12 mouse cellular contexts compared by ENCODE assay signal in the genomic region with DNA sequence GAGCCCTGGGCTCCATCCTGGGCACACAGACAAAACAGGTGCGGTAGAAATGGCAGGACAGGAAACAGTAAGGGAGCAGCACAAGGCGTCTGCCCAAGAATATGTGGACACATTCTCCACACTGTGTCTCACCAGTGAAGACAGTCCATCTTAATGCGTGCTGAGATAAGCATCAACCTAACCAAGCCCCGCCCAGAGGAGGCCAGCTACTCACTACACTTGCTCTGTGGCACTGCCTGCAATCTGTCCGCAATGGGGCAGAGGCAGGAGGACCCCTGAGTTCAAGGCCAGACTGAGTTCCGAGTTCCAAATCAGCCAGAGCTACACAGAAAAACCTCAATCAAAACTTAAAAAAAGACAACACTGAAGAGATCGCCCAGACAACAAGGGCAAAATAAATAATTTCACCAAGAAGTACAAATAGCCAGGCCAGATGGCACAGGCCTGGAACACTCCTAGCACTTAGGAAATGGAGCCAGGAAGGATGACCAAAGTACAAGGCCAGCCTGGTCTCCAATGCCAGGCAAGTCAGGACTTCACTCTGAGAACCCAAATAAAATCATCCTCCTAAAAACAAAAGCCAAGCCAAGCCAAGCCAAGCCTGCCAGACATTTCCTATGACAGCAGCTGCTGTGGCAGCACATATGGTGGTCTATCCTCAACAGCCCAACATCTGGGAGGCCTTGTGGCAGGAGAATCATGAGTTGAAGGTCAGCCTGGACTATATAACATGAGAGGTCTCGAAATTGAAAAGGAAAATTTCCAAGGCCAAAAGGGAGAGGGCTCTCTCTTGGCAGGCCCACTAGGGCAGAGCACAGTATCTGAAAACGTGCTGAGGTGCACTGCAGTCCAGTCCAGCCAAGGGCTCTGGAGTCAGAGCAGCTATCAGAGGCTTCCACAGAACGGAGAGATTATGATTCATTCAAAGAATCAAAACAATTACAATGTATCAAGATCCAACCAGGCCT. TPM values are rescaled to one million over a fixed set of nuclear protein-coding genes. Genes with fewer than 3 reads are reported as not detected.
DNase-seq lines count a peak whose midpoint lies in the region; ATAC-seq and TF ChIP-seq lines count a peak whose summit lies in the region.
"Had no signal": no experiment of that assay in that cellular context is flagged by ENCODE, and none has a peak within 500 bp of the region (broad histone marks: within the 10 kb centered on the region; RNA-seq: fewer than 3 reads in every experiment).

No protein-coding gene starts in this region.

- no peak overlapping the region for H3K9ac ChIP-seq in kidney, embryonic 16.5 days (replicated peaks; ENCODE audit: low read length)
- no peak overlapping the region for H3K9ac ChIP-seq in midbrain, embryonic 16.5 days (ENCODE audit: low read depth, low read length)
- H3K9ac ChIP-seq: stomach, embryonic 15.5 days had no signal

- H3K4me3 ChIP-seq in kidney, adult 2 months (ENCODE audit: insufficient read depth, low read depth, low read length), result no peak overlapping the region
- no peak overlapping the region for H3K4me3 ChIP-seq in kidney, embryonic 16.5 days (ENCODE audit: low read length)
- no peak overlapping the region for H3K4me3 ChIP-seq in midbrain, embryonic 16.5 days (ENCODE audit: low read depth, low read length)
- H3K4me3 ChIP-seq: myocyte; stomach, embryonic 15.5 days had no signal

- no peaks in the 10 kb centered on the region for H3K9me3 ChIP-seq in kidney, embryonic 16.5 days (ENCODE audit: low read length)
- H3K9me3 ChIP-seq in midbrain, embryonic 16.5 days (replicated peaks; ENCODE audit: control insufficient read depth, low read length, poor library complexity, severe bottlenecking), result no peaks in the 10 kb centered on the region
- H3K9me3 ChIP-seq: stomach, embryonic 15.5 days had no signal

- WGBS in kidney, adult 2 months, result 66% methylated on average over 10 of the region's 10 CpGs
- WGBS in kidney, embryonic 16.5 days, result 79% methylated on average over 10 of the region's 10 CpGs
- 89% methylated on average over 10 of the region's 10 CpGs for WGBS in midbrain, embryonic 16.5 days

- no peak for TF ChIP-seq CTCF in kidney, adult 2 months (conservative IDR thresholded peaks at IDR 0.05; ENCODE audit: insufficient read depth, insufficient read length, low read depth, low read length)

- TF ChIP-seq POLR2A in kidney, adult 2 months (IDR thresholded peaks at IDR 0.05; ENCODE audit: low read depth, low read length), result no peak

- H3K27me3 ChIP-seq in kidney, adult 2 months (replicated peaks; ENCODE audit: control insufficient read depth, insufficient read depth, low read length), result no peaks in the 10 kb centered on the region
- H3K27me3 ChIP-seq in kidney, embryonic 16.5 days (ENCODE audit: insufficient read depth, low read length), result no peaks in the 10 kb centered on the region
- H3K27me3 ChIP-seq in midbrain, embryonic 16.5 days (ENCODE audit: control insufficient read depth, insufficient read depth, low read depth, low read length), result no peaks in the 10 kb centered on the region
- H3K27me3 ChIP-seq: stomach, embryonic 15.5 days had no signal

- H3K4me2 ChIP-seq in kidney, embryonic 16.5 days (replicated peaks; ENCODE audit: low read depth, low read length), result no peak overlapping the region
- no peak overlapping the region for H3K4me2 ChIP-seq in midbrain, embryonic 16.5 days (ENCODE audit: low read length)
- H3K4me2 ChIP-seq: stomach, embryonic 15.5 days had no signal

- peaks cover 30% of the 10 kb centered on the region for H3K4me1 ChIP-seq in kidney, adult 2 months (ENCODE audit: control insufficient read depth, insufficient read depth, low read length)
- H3K4me1 ChIP-seq in kidney, embryonic 16.5 days (ENCODE audit: insufficient read depth, low read length), result peaks cover 14% of the 10 kb centered on the region
- no peaks in the 10 kb centered on the region for H3K4me1 ChIP-seq in midbrain, embryonic 16.5 days (ENCODE audit: control insufficient read depth, insufficient read depth, low read length)

- H3K36me3 ChIP-seq in kidney, adult 2 months (ENCODE audit: control insufficient read depth, insufficient read depth, low read length), result no peaks in the 10 kb centered on the region
- no peaks in the 10 kb centered on the region for H3K36me3 ChIP-seq in kidney, embryonic 16.5 days (ENCODE audit: insufficient read depth, low read length)
- no peaks in the 10 kb centered on the region for H3K36me3 ChIP-seq in midbrain, embryonic 16.5 days (ENCODE audit: control insufficient read depth, insufficient read depth, low read length)
- H3K36me3 ChIP-seq: stomach, embryonic 15.5 days had no signal

- DNase-seq in adrenal gland, adult 2 months, result peak; percentile 72
- DNase-seq in adrenal gland, postnatal 4 days (ENCODE audit: low spot score in 2 of 2), result no peak
- peak; percentile 82 for DNase-seq in kidney, adult 2 months
- DNase-seq in 416B (ENCODE audit: low read depth), result peak; percentile 46
- peak; percentile 52 to 66 for DNase-seq in cerebellum, adult 18-20 months
- DNase-seq in embryo, embryonic 9.5 days (ENCODE audit: extremely low spot score), result no peak
- DNase-seq: lung, adult 2 months had no signal

- no peak for ATAC-seq in kidney, embryonic 16.5 days (ENCODE audit: low FRiP score, low TSS enrichment)
- no peak for ATAC-seq in midbrain, embryonic 16.5 days
- ATAC-seq: hindbrain, embryonic 16.5 days had no signal

- peak overlapping the region; percentile 40; the same call in 1 of the 2 replicates for H3K27ac ChIP-seq in kidney, adult 2 months (ENCODE audit: insufficient read depth, low read depth, low read length)
- H3K27ac ChIP-seq in kidney, embryonic 16.5 days (ENCODE audit: low read length), result no peak overlapping the region
- no peak overlapping the region for H3K27ac ChIP-seq in midbrain, embryonic 16.5 days (ENCODE audit: low read length)
- H3K27ac ChIP-seq: stomach, embryonic 15.5 days had no signal

RNA-seq across cellular contexts. Expression of a gene that starts 15.4 kb away (rescaled TPM):
- total RNA-seq in adrenal gland, adult 2 months (2021), result 100 to 1,000 TPM; 159 to 164 TPM
- polyA plus RNA-seq in adrenal gland, adult 2 months (2012; rRNA removed), result 113 and 145 TPM in 2 replicates
- 100 to 1,000 TPM; 127 to 130 TPM for total RNA-seq in adrenal gland, postnatal 4 days (2021)
- 162 and 189 TPM in 2 replicates for polyA plus RNA-seq in kidney, adult 2 months (2012; rRNA removed)
- polyA plus RNA-seq in kidney, embryonic 16.5 days (2015; fragmentation: Nextera tagmentation; extraction: Ambion mirVana), result 18.8 and 19.4 TPM in 2 replicates
- polyA plus RNA-seq in midbrain, embryonic 16.5 days (2015; fragmentation: Nextera tagmentation; extraction: Ambion mirVana), result 8.5 and 9.4 TPM in 2 replicates

RNA-seq across cellular contexts. Expression of a gene that starts 32.9 kb away (rescaled TPM):
- total RNA-seq in adrenal gland, adult 2 months (2021), result 10 to 100 TPM; 74.5 to 79.8 TPM
- 180 and 188 TPM in 2 replicates for polyA plus RNA-seq in adrenal gland, adult 2 months (2012; rRNA removed)
- 100 to 1,000 TPM; 115 to 124 TPM for total RNA-seq in adrenal gland, postnatal 4 days (2021)
- polyA plus RNA-seq in kidney, adult 2 months (2012; rRNA removed), result 55.8 and 61.2 TPM in 2 replicates
- 286 and 293 TPM in 2 replicates for polyA plus RNA-seq in kidney, embryonic 16.5 days (2015; fragmentation: Nextera tagmentation; extraction: Ambion mirVana)
- 193 and 197 TPM in 2 replicates for polyA plus RNA-seq in midbrain, embryonic 16.5 days (2015; fragmentation: Nextera tagmentation; extraction: Ambion mirVana)

RNA-seq across cellular contexts. Expression of a gene that starts 51.2 kb away (rescaled TPM):
- total RNA-seq in adrenal gland, adult 2 months (2021), result 10 to 100 TPM; 25.2 to 38.7 TPM
- 14.1 and 15.0 TPM in 2 replicates for polyA plus RNA-seq in adrenal gland, adult 2 months (2012; rRNA removed)
- total RNA-seq in adrenal gland, postnatal 4 days (2021), result 10 to 100 TPM; 24.5 to 24.8 TPM
- polyA plus RNA-seq in kidney, adult 2 months (2012; rRNA removed), result 8.0 and 9.6 TPM in 2 replicates
- 7.5 and 7.7 TPM in 2 replicates for polyA plus RNA-seq in kidney, embryonic 16.5 days (2015; fragmentation: Nextera tagmentation; extraction: Ambion mirVana)
- 6.0 and 6.5 TPM in 2 replicates for polyA plus RNA-seq in midbrain, embryonic 16.5 days (2015; fragmentation: Nextera tagmentation; extraction: Ambion mirVana)

Comparison
In these comparisons a context has a peak if more than half of its experiments do, and no peak if none do; other contexts are left out.
1. DNase-seq: peak in adrenal gland, adult 2 months (single experiment), kidney, adult 2 months (single experiment), 416B (single experiment) and cerebellum, adult 18-20 months (2 of 2); none in adrenal gland, postnatal 4 days (0 of 2) and embryo, embryonic 9.5 days (single experiment).